In genomic region chr3:58315236-58315635, GRCm38 (mm10) we compare ENCODE assay signal across 18 mouse cellular contexts.
"Had no signal": no experiment of that assay in that cellular context is flagged by ENCODE, and none has a peak within 500 bp of the region (broad histone marks: within the 10 kb centered on the region; RNA-seq: fewer than 3 reads in every experiment).

No protein-coding gene starts in this region.

- H3K4me1 ChIP-seq: liver, embryonic 13.5 days; midbrain, embryonic 12.5 days; midbrain, embryonic 15.5 days; stomach, embryonic 15.5 days had no signal

- H3K4me2 ChIP-seq: liver, embryonic 13.5 days; midbrain, embryonic 12.5 days; midbrain, embryonic 15.5 days; neural tube, embryonic 13.5 days; stomach, embryonic 15.5 days had no signal

- H3K4me3 ChIP-seq: layer of hippocampus, adult 2 months; left cerebral cortex, adult 2 months; liver, embryonic 13.5 days; midbrain, embryonic 12.5 days; midbrain, embryonic 15.5 days; myocyte; neural tube, embryonic 13.5 days; stomach, embryonic 15.5 days had no signal

- H3K9me3 ChIP-seq: liver, embryonic 13.5 days; midbrain, embryonic 12.5 days; midbrain, embryonic 15.5 days; neural tube, embryonic 13.5 days; stomach, embryonic 15.5 days had no signal

- ATAC-seq: midbrain, embryonic 15.5 days had no signal

- DNase-seq: kidney, adult 2 months; layer of hippocampus, adult 9-11 months; liver, embryonic 13.5 days; lung, adult 2 months; lung, postnatal 10 days; retina, postnatal 1 day; right cerebral cortex, postnatal 25 days; spleen, adult 18-20 months; thymus, postnatal 25 days had no signal

- H3K9ac ChIP-seq: liver, embryonic 13.5 days; midbrain, embryonic 12.5 days; midbrain, embryonic 15.5 days; neural tube, embryonic 13.5 days; stomach, embryonic 15.5 days had no signal

- H3K27me3 ChIP-seq: liver, embryonic 13.5 days; midbrain, embryonic 12.5 days; midbrain, embryonic 15.5 days; neural tube, embryonic 13.5 days; stomach, embryonic 15.5 days had no signal

- H3K27ac ChIP-seq: kidney, postnatal 0 days; layer of hippocampus, adult 2 months; left cerebral cortex, adult 2 months; liver, embryonic 13.5 days; macrophage; midbrain, embryonic 12.5 days; midbrain, embryonic 15.5 days; neural tube, embryonic 13.5 days; stomach, embryonic 15.5 days had no signal

- H3K36me3 ChIP-seq: liver, embryonic 13.5 days; midbrain, embryonic 12.5 days; midbrain, embryonic 15.5 days; neural tube, embryonic 13.5 days; stomach, embryonic 15.5 days had no signal
